Mouse (Mus musculus): Measurements from ENCODE around the gene Cyp11a1.

The Cyp11a1 gene

GRCm38 (mm10) chr9:57972776-57973439 lies 33.3 kb upstream of the Cyp11a1 start:
- peak; percentile 46 for DNase-seq (ENCODE audit: low read depth)

GRCm38 (mm10) chr9:57973440-57974066 lies 32.7 kb upstream of the Cyp11a1 start:
- DNase-seq (ENCODE audit: low read depth): no peak

GRCm38 (mm10) chr9:57974221-57974620 lies 32.0 kb upstream of the Cyp11a1 start:
- DNase-seq (ENCODE audit: low read depth): peak; percentile 34

GRCm38 (mm10) chr9:57975200-57975821 lies 30.9 kb upstream of the Cyp11a1 start:
- DNase-seq (ENCODE audit: low read depth): no peak

- DNase-seq (ENCODE audit: low read depth): no peak
Observed at GRCm38 (mm10) chr9:57978025-57978424, 28.2 kb upstream of the Cyp11a1 start.

- DNase-seq (ENCODE audit: low read depth): no peak
Observed at GRCm38 (mm10) chr9:57978858-57979257, 27.4 kb upstream of the Cyp11a1 start.

- no peak for DNase-seq (ENCODE audit: low read depth)
Observed at GRCm38 (mm10) chr9:57980570-57980969, 25.6 kb upstream of the Cyp11a1 start.

- no peak for DNase-seq (ENCODE audit: low read depth)
Observed at GRCm38 (mm10) chr9:57985304-57985703, 20.9 kb upstream of the Cyp11a1 start.

GRCm38 (mm10) chr9:57986293-57986692 lies 19.9 kb upstream of the Cyp11a1 start:
- DNase-seq (ENCODE audit: low read depth): no peak

- DNase-seq (ENCODE audit: low read depth): peak; percentile 38
Observed at GRCm38 (mm10) chr9:57988098-57988497, 18.1 kb upstream of the Cyp11a1 start.

- no peak for DNase-seq (ENCODE audit: low read depth)
Observed at GRCm38 (mm10) chr9:57989309-57989708, 16.9 kb upstream of the Cyp11a1 start.

- DNase-seq (ENCODE audit: low read depth): peak; percentile 80
Observed at GRCm38 (mm10) chr9:57990438-57991110, 15.6 kb upstream of the Cyp11a1 start.

GRCm38 (mm10) chr9:57992060-57992459 lies 14.2 kb upstream of the Cyp11a1 start:
- no peak for DNase-seq (ENCODE audit: low read depth)

- no peak for DNase-seq (ENCODE audit: low read depth)
Observed at GRCm38 (mm10) chr9:57992781-57993591, 13.2 kb upstream of the Cyp11a1 start.

- peak; percentile 60 for DNase-seq (ENCODE audit: low read depth)
Observed at GRCm38 (mm10) chr9:57995282-57995681, 10.9 kb upstream of the Cyp11a1 start.

- DNase-seq (ENCODE audit: low read depth): no peak
Observed at GRCm38 (mm10) chr9:57997511-57998031, 8.6 kb upstream of the Cyp11a1 start.

- DNase-seq (ENCODE audit: low read depth): peak; percentile 91
Observed at GRCm38 (mm10) chr9:57998032-57998659, 8.1 kb upstream of the Cyp11a1 start.

GRCm38 (mm10) chr9:57998685-57999084 lies 7.5 kb upstream of the Cyp11a1 start:
- DNase-seq (ENCODE audit: low read depth): no peak

- DNase-seq (ENCODE audit: low read depth): no peak
Observed at GRCm38 (mm10) chr9:57999676-58000075, 6.5 kb upstream of the Cyp11a1 start.

- DNase-seq (ENCODE audit: low read depth): no peak
Observed at GRCm38 (mm10) chr9:58003272-58003671, 2.9 kb upstream of the Cyp11a1 start.

- DNase-seq (ENCODE audit: low read depth): no peak
Observed at GRCm38 (mm10) chr9:58008336-58009014, 2.3 kb downstream of the Cyp11a1 start.
